Mouse (Mus musculus) testis, adult 10 weeks (tissue): ENCODE results near the gene Usp29. TPM values are rescaled to one million over a fixed set of nuclear protein-coding genes. Genes with fewer than 3 reads are reported as not detected.

Source experiments
- polyA plus RNA-seq: library from polyadenylated mRNA; stranded (reverse); fragments of 350-450 nt; fragmentation: Illumina TruSeq; extraction: RNeasy Lipid Tissue Mini Kit (QIAGEN cat#74804); gene quantifications from one replicate; pipeline ENCODE4 v1.2.3, GENCODE M21; 2014; ENCODE audit warnings: low read depth, low replicate concordance

Gene Usp29
- 0.74 TPM for polyA plus RNA-seq

GRCm38 (mm10) chr7:6730241-6730640 is at the start of gene Usp29, which contains the start of gene Peg3:
Gene Usp29 (plus strand): TSS chr7:6730578.
Gene Peg3 (minus strand): TSS chr7:6730431.

GRCm38 (mm10) chr7:6696241-6697045 is 33.9 kb upstream of the Usp29 start, which contains the start of gene Zim1:
Gene Zim1 (minus strand): TSS chr7:6696450.

GRCm38 (mm10) chr7:6995251-6995650 is 264.9 kb downstream of the Usp29 start, which contains the start of gene Aurkc:
Gene Aurkc (plus strand): TSS chr7:6995300.

Other genes with a start within 250 kb of the Usp29 start
- gene Olfr5, start 243.6 kb upstream of the Usp29 start, polyA plus RNA-seq = not detected
- gene Olfr1347, start 230.8 kb upstream of the Usp29 start, polyA plus RNA-seq = not detected
- not detected for gene Olfr1348, start 221.8 kb upstream of the Usp29 start, polyA plus RNA-seq
- gene Olfr1349, start 207.6 kb upstream of the Usp29 start, polyA plus RNA-seq = 0.29 TPM
- gene Olfr1350, start 165.7 kb upstream of the Usp29 start, polyA plus RNA-seq = not detected
- gene Zim1, start 34.1 kb upstream of the Usp29 start, polyA plus RNA-seq = 0.10 TPM
- 5.7 TPM for gene Peg3, start 147 bp upstream of the Usp29 start, polyA plus RNA-seq